Mouse (Mus musculus): ENCODE results near the gene Large2. TPM values are rescaled to one million over a fixed set of nuclear protein-coding genes. Genes with fewer than 3 reads are reported as not detected.

Gene Large2
- polyA plus RNA-seq (2016; fragmentation: Nextera tagmentation; extraction: Ambion mirVana): 31.9 and 33.5 TPM in 2 replicates

GRCm38 (mm10) chr2:92374514-92374913 is at the start of gene Large2, which contains the start of gene Pex16:
Gene Large2, minus strand, starts transcription at chr2:92374869.
Gene Pex16, plus strand, starts transcription at chr2:92374676.
- H3K27ac ChIP-seq: peak within 1 kb of the TSS; percentile 90
- no peaks in the 10 kb centered on the region for H3K9me3 ChIP-seq
- H3K4me3 ChIP-seq: peak within 1 kb of the TSS; percentile 66
- DNase-seq (ENCODE audit: extremely low spot score, low spot score): peak; percentile 55
- peaks cover 38% of the 10 kb centered on the region for H3K27me3 ChIP-seq (ENCODE audit: poor library complexity, severe bottlenecking)
- peaks cover 23% of the 10 kb centered on the region for H3K36me3 ChIP-seq (replicated peaks)
- H3K4me1 ChIP-seq: peaks cover 67% of the 10 kb centered on the region
- whole genome bisulfite sequencing: 5% methylated on average over 16 of the region's 16 CpGs

GRCm38 (mm10) chr2:92423702-92424461 is 49.2 kb upstream of the Large2 start:
- Histone ChIP-seq H3K27me3 (ENCODE audit: poor library complexity, severe bottlenecking) (no peaks in the 10 kb centered on the region), H3K36me3 (replicated peaks) (peaks cover 72% of the 10 kb centered on the region), H3K27ac (peak overlapping the region; percentile 78), H3K4me1 (peaks cover 49% of the 10 kb centered on the region), H3K4me3 (no peak overlapping the region), H3K9me3 (no peaks in the 10 kb centered on the region)
- no peak for DNase-seq (ENCODE audit: extremely low spot score, low spot score)
- WGBS: 85% methylated on average over 9 of the region's 9 CpGs

- no peaks in the 10 kb centered on the region for H3K9me3 ChIP-seq
- peaks cover 79% of the 10 kb centered on the region for H3K36me3 ChIP-seq (replicated peaks)
- H3K4me1 ChIP-seq: peaks cover 42% of the 10 kb centered on the region
- no peak for DNase-seq (ENCODE audit: extremely low spot score, low spot score)
- H3K4me3 ChIP-seq: no peak overlapping the region
- H3K27me3 ChIP-seq (ENCODE audit: poor library complexity, severe bottlenecking): no peaks in the 10 kb centered on the region
- WGBS: 93% methylated on average over 9 of the region's 9 CpGs
- H3K27ac ChIP-seq: peak overlapping the region; percentile 78
Observed at GRCm38 (mm10) chr2:92423156-92423555, 48.5 kb upstream of the Large2 start.

- Histone ChIP-seq H3K27me3 (ENCODE audit: poor library complexity, severe bottlenecking) (no peaks in the 10 kb centered on the region), H3K36me3 (replicated peaks) (peaks cover 85% of the 10 kb centered on the region), H3K4me1 (peaks cover 36% of the 10 kb centered on the region), H3K27ac (no peak overlapping the region), H3K4me3 (no peak overlapping the region), H3K9me3 (no peaks in the 10 kb centered on the region)
- DNase-seq (ENCODE audit: extremely low spot score, low spot score): no peak
- WGBS: 84% methylated on average over 10 of the region's 10 CpGs
Observed at GRCm38 (mm10) chr2:92422388-92423135, 47.9 kb upstream of the Large2 start.

- WGBS: 92% methylated on average over 7 of the region's 7 CpGs
- DNase-seq (ENCODE audit: extremely low spot score, low spot score): no peak
- H3K27me3 ChIP-seq (ENCODE audit: poor library complexity, severe bottlenecking): no peaks in the 10 kb centered on the region
Observed at GRCm38 (mm10) chr2:92421723-92422387, 47.2 kb upstream of the Large2 start.

DNA sequence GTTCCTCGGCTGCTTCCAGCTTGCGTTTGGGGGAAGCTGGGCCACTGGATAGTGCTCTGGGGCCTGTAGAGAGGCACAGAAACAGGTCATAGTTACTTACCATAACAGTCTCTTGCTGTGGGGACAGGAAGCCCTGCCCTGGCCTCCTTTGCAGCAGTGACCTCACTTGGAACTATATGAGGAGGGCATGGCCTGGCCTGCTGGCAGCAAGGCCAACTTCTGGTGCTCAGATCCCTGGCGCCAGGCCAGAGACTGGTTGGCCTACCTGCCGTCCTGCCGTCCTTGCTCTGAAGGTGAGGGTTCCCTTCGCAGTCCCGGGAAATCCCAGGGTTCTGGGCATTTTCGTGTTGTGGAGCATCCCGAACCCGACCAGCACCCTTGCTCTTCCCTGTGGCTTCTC is 37.0 kb upstream of the Large2 start:
- no peaks in the 10 kb centered on the region for H3K27me3 ChIP-seq (ENCODE audit: poor library complexity, severe bottlenecking)
- H3K4me3 ChIP-seq: no peak overlapping the region
- H3K4me1 ChIP-seq: no peaks in the 10 kb centered on the region
- WGBS: 92% methylated on average over 10 of the region's 10 CpGs
- no peak for DNase-seq (ENCODE audit: extremely low spot score, low spot score)
- H3K27ac ChIP-seq: no peak overlapping the region
- peaks cover 100% of the 10 kb centered on the region for H3K36me3 ChIP-seq (replicated peaks)
- no peaks in the 10 kb centered on the region for H3K9me3 ChIP-seq

More at GRCm38 (mm10) chr2:92421723-92422387, 47.2 kb upstream of the Large2 start:
- Histone ChIP-seq H3K36me3 (replicated peaks) (peaks cover 92% of the 10 kb centered on the region), H3K4me3 (no peak overlapping the region), H3K9me3 (no peaks in the 10 kb centered on the region), H3K27ac (no peak overlapping the region), H3K4me1 (peaks cover 35% of the 10 kb centered on the region)

- WGBS: 92% methylated on average over 18 of the region's 18 CpGs
- Histone ChIP-seq H3K27ac (no peak overlapping the region), H3K36me3 (replicated peaks) (peaks cover 100% of the 10 kb centered on the region), H3K4me1 (peaks cover 5% of the 10 kb centered on the region; the same call in 1 of the 2 replicates), H3K27me3 (ENCODE audit: poor library complexity, severe bottlenecking) (no peaks in the 10 kb centered on the region), H3K4me3 (no peak overlapping the region), H3K9me3 (no peaks in the 10 kb centered on the region)
- no peak for DNase-seq (ENCODE audit: extremely low spot score, low spot score)
Observed at GRCm38 (mm10) chr2:92408309-92409045, 33.8 kb upstream of the Large2 start.

GRCm38 (mm10) chr2:92405687-92406086 is 31.0 kb upstream of the Large2 start:
- H3K36me3 ChIP-seq (replicated peaks): peaks cover 77% of the 10 kb centered on the region

GRCm38 (mm10) chr2:92404737-92405136 is 30.1 kb upstream of the Large2 start:
- Histone ChIP-seq H3K36me3 (replicated peaks) (peaks cover 68% of the 10 kb centered on the region), H3K4me3 (no peak overlapping the region), H3K4me1 (peaks cover 28% of the 10 kb centered on the region), H3K27me3 (ENCODE audit: poor library complexity, severe bottlenecking) (peaks cover 17% of the 10 kb centered on the region), H3K27ac (no peak overlapping the region), H3K9me3 (no peaks in the 10 kb centered on the region)
- WGBS: 84% methylated on average over 6 of the region's 6 CpGs
- no peak for DNase-seq (ENCODE audit: extremely low spot score, low spot score)

More at GRCm38 (mm10) chr2:92405687-92406086, 31.0 kb upstream of the Large2 start:
- Histone ChIP-seq H3K9me3 (no peaks in the 10 kb centered on the region), H3K27me3 (ENCODE audit: poor library complexity, severe bottlenecking) (peaks cover 8% of the 10 kb centered on the region; the same call in 1 of the 2 replicates), H3K27ac (no peak overlapping the region), H3K4me3 (no peak overlapping the region), H3K4me1 (peaks cover 19% of the 10 kb centered on the region)
- 97% methylated on average over 7 of the region's 7 CpGs for WGBS
- DNase-seq (ENCODE audit: extremely low spot score, low spot score): no peak

- Histone ChIP-seq H3K36me3 (replicated peaks) (peaks cover 59% of the 10 kb centered on the region), H3K27me3 (ENCODE audit: poor library complexity, severe bottlenecking) (peaks cover 21% of the 10 kb centered on the region), H3K4me1 (peaks cover 37% of the 10 kb centered on the region)
Observed at GRCm38 (mm10) chr2:92403776-92404319, 29.2 kb upstream of the Large2 start.

DNA sequence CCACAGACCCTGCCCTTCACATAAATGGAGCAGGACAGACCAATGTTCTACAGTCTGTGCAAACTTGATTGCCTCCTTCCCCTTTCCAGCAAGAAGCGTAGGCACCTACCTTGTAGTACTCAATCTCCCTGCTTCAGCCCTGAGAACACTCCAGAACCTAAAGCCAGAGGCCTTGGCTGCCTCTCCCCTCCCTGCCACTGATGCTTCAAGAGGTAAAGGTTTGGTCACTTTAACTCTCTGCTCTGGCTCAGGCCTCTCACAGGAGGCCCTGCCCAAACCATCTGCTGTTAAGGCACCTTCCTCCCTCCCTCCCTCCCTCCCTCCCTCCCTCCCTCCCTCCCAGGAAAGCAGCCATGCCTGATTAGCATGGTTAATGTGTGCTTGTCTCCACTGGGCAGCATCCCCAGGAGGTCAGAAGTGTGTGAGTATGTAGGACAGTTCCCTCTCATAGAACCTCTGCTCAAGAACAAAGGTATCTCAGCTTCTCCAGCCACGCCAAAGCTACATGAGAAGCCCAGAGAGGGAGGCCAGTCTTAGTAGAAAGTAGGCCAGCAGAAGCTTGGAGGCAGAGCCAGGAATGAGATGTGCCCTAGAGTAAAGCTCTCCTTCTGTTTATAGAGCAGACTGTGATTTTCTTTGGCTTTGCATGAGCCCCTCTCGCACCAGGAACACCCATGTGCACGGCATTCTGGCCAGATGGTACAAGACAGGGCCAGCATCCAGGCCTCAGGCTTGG is 28.1 kb upstream of the Large2 start:
- Histone ChIP-seq H3K27me3 (ENCODE audit: poor library complexity, severe bottlenecking) (peaks cover 21% of the 10 kb centered on the region), H3K9me3 (no peaks in the 10 kb centered on the region)
- 81% methylated on average over 4 of the region's 4 CpGs for WGBS

More at GRCm38 (mm10) chr2:92403776-92404319, 29.2 kb upstream of the Large2 start:
- no peak for DNase-seq (ENCODE audit: extremely low spot score, low spot score)
- Histone ChIP-seq H3K9me3 (no peaks in the 10 kb centered on the region), H3K27ac (no peak overlapping the region), H3K4me3 (no peak overlapping the region)
- WGBS: 90% methylated on average over 5 of the region's 5 CpGs

More for the DNA sequence above, 28.1 kb upstream of the Large2 start:
- Histone ChIP-seq H3K36me3 (replicated peaks) (peaks cover 48% of the 10 kb centered on the region), H3K4me3 (no peak overlapping the region), H3K4me1 (peaks cover 46% of the 10 kb centered on the region), H3K27ac (no peak overlapping the region)
- DNase-seq (ENCODE audit: extremely low spot score, low spot score): no peak

All from forebrain, embryonic 10.5 days (tissue).